Mouse (Mus musculus) heart, adult 2 months (tissue): ENCODE measurements around the gene Slc17a2. TPM values are rescaled to one million over a fixed set of nuclear protein-coding genes. Genes with fewer than 3 reads are reported as not detected.

Source experiments
- DNase-seq, 2 experiments: peaks; one replicate each; pipeline ENCODE4 v3.0.0; 2021
- H3K27ac ChIP-seq: fragments of 200-600 bp; 2 replicates; pipeline ENCODE4 v1.8.1; 2022
- H3K27me3 ChIP-seq: fragments of 200-500 bp; 2 replicates; pipeline ENCODE4 v1.6.1; 2012; ENCODE audit warnings: mild to moderate bottlenecking, low read length, inconsistent platforms, mixed read lengths; ENCODE audit not compliant: control insufficient read depth, insufficient read depth
- H3K36me3 ChIP-seq: fragments of 200-500 bp; 2 replicates; pipeline ENCODE4 v1.6.1; 2012; ENCODE audit warnings: low read length, inconsistent platforms; ENCODE audit not compliant: control insufficient read depth, insufficient read depth
- H3K4me1 ChIP-seq: fragments of 200-500 bp; 2 replicates; pipeline ENCODE4 v1.6.1; 2011; ENCODE audit warnings: low read length; ENCODE audit not compliant: control insufficient read depth, insufficient read depth
- H3K4me3 ChIP-seq: fragments of 200-600 bp; 2 replicates; pipeline ENCODE4 v1.8.1; 2022
- H3K79me2 ChIP-seq: fragments of 200-500 bp; replicated peaks from 2 replicates; pipeline ENCODE4 v1.6.1; 2012; ENCODE audit warnings: mild to moderate bottlenecking, inconsistent platforms, low read length, moderate library complexity, mixed read lengths; ENCODE audit not compliant: control insufficient read depth, insufficient read depth
- H3K9ac ChIP-seq: fragments of 200-500 bp; 2 replicates; pipeline ENCODE4 v1.6.1; 2012; ENCODE audit warnings: low read depth, mild to moderate bottlenecking, control low read depth, inconsistent platforms, low read length, mixed read lengths
- CTCF ChIP-seq: fragments of 200-600 bp; IDR thresholded peaks from 2 replicates; pipeline ENCODE4 v1.8.1; 2022; ENCODE audit warnings: antibody characterized with exemption, mild to moderate bottlenecking, moderate library complexity
- EP300 ChIP-seq: fragments of 200-500 bp; IDR thresholded peaks from 2 replicates; pipeline ENCODE4 v1.6.1; 2011; ENCODE audit warnings: low read depth, low read length, control low read depth; ENCODE audit not compliant: insufficient read depth
- POLR2A ChIP-seq: fragments of 200-500 bp; IDR thresholded peaks from 2 replicates; pipeline ENCODE4 v1.6.1; 2011; ENCODE audit warnings: mild to moderate bottlenecking, low read depth, low read length, control low read depth; ENCODE audit not compliant: insufficient read depth
- WGBS: fragments of 180-500 bp; shearing (Covaris S2); methylation state at CpG from one replicate; pipeline ENCODE4 v1.1.7; 2018; 5-methylcytosine and 5-hydroxymethylcytosine counted together
- intact Hi-C: fragments of 180-260 bp; cut with DNase I; formaldehyde crosslinking; loops from one replicate; pipeline ENCODE4 v1.15.1; 2025
- polyA plus RNA-seq: library from polyadenylated mRNA; depleted of rRNA; stranded (reverse); fragments of >200 nt; gene quantifications from 2 replicates; pipeline ENCODE4 v1.2.3, GENCODE M21; 2012
- total RNA-seq, 2 experiments: library from RNA; stranded (reverse); gene quantifications; 2 replicates each; pipeline ENCODE4 v1.2.3; 2021

The Slc17a2 gene
- total and polyA plus RNA-seq, 3 experiments: 0.06 TPM; not detected in 2

GRCm38 (mm10) chr13:23836630-23837029 is 29.8 kb downstream of the Slc17a2 start:
- WGBS: 81% methylated on average over 5 of the region's 5 CpGs
- H3K4me1 ChIP-seq: no peaks in the 10 kb centered on the region
- H3K36me3 ChIP-seq: no peaks in the 10 kb centered on the region
- no peaks in the 10 kb centered on the region for H3K79me2 ChIP-seq
- no peaks in the 10 kb centered on the region for H3K27me3 ChIP-seq
- H3K27ac ChIP-seq: no peak overlapping the region
- no peak overlapping the region for H3K9ac ChIP-seq
- intact Hi-C loops: no loop called here
- H3K4me3 ChIP-seq: no peak overlapping the region
- TF ChIP-seq CTCF: no peak
- no peak for TF ChIP-seq EP300
- no peak for TF ChIP-seq POLR2A
- DNase-seq: no peak

DNA sequence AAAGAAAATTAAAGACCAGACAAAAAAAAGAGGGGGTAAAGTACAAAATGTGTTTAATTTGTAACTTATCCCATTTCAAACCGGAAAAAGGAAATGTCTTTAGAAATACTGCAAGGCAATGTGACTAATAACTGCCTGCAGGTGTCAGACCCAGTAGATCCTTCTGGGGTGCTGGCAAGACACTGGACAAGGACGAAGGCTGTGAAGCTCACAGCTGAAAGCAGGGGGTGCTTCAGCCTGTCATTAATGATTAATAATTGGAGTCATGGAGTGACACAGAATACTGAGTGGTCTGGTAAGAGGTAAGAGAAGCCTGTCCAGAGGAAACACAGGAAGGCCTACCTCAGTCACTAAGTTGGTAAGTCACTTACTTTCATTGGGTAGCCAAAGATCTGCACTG is 32.5 kb downstream of the Slc17a2 start, which contains the start of gene Slc17a3:
TSS of gene Slc17a3 (plus strand) at position 127 of the 400 bp plus-strand sequence.
- TF ChIP-seq EP300: no peak
- no peak for TF ChIP-seq CTCF
- no peak for TF ChIP-seq POLR2A
- no peak within 1 kb of the TSS for H3K4me3 ChIP-seq
- H3K36me3 ChIP-seq: no peaks in the 10 kb centered on the region
- intact Hi-C loops: no loop called here
- WGBS: 79% methylated on average over 2 of the region's 2 CpGs
- no peaks in the 10 kb centered on the region for H3K27me3 ChIP-seq
- DNase-seq: no peak
- H3K79me2 ChIP-seq: no peaks in the 10 kb centered on the region
- H3K27ac ChIP-seq: no peak within 1 kb of the TSS
- H3K9ac ChIP-seq: no peak within 1 kb of the TSS
- no peaks in the 10 kb centered on the region for H3K4me1 ChIP-seq

DNA sequence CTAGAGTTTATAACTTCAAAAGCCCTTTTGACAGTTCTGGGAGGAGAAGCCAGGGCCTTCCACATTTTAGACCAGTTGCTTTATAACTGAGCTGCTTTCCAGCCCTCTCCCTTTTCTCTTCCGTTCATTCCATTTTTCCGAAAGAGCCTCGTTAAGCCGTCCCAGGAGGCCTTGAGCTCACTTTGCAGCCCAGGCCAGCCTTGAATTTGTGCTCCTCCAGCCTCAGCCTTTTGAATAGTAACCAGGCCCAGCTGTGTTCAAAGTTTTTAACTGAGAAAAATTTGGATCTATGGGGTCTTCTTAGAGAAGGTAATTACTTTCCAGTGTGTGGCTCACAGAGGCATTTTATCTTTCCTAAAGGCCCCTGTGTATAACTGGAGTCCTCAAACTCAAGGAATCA is 39.1 kb downstream of the Slc17a2 start:
- H3K4me3 ChIP-seq: no peak overlapping the region
- no peaks in the 10 kb centered on the region for H3K27me3 ChIP-seq
- H3K27ac ChIP-seq: no peak overlapping the region
- H3K36me3 ChIP-seq: no peaks in the 10 kb centered on the region
- no peaks in the 10 kb centered on the region for H3K79me2 ChIP-seq
- WGBS: 77% methylated on average over 4 of the region's 4 CpGs
- DNase-seq: no peak
- TF ChIP-seq EP300: no peak
- no peak for TF ChIP-seq POLR2A
- TF ChIP-seq CTCF: no peak
- H3K4me1 ChIP-seq: no peaks in the 10 kb centered on the region
- intact Hi-C loops: no loop called here
- H3K9ac ChIP-seq: no peak overlapping the region

DNA sequence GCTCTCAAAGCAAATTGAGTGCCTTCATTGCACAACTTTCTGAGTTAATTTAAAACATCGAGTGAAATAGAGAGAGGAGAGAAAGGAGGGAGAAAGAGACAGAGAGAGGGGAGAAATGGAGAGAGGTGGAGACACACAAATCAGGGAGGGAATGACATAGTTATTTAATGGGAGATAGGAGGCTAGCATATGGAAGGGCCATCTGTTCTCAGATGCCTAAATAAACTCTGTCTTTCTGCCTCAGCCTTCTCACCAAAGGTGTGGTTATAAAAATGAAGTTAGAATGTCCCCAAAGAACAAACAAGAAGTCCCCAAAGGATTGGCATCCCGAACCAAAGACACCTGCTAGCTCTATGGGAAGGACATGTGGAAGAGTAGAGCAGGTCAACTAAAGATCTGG is 42.5 kb downstream of the Slc17a2 start:
- DNase-seq: no peak
- WGBS: 71% methylated on average over 2 of the region's 2 CpGs
- no peaks in the 10 kb centered on the region for H3K4me1 ChIP-seq
- no peaks in the 10 kb centered on the region for H3K36me3 ChIP-seq
- TF ChIP-seq EP300 (no peak), POLR2A (no peak), CTCF (no peak)
- H3K27me3 ChIP-seq: no peaks in the 10 kb centered on the region
- intact Hi-C loops: no loop called here
- no peaks in the 10 kb centered on the region for H3K79me2 ChIP-seq
- H3K4me3 ChIP-seq: no peak overlapping the region
- H3K27ac ChIP-seq: no peak overlapping the region
- no peak overlapping the region for H3K9ac ChIP-seq

DNA sequence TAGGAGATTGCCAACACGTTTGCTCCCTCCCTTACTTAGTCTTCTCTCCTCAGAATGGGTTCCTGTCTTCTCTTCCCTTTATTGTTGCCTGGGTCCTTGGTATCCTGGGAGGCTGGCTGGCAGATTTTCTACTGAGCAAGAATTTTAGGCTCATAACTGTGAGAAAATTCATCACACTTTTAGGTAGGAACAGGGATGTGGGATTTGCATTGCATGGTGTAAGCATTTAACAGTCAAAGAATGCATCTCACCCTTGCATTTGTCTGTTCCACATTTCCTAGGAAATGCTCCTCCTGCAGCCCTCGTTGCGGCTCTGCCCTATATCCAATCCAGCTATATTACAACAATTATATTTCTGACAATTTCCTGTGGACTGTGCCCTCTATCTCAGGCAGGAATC is 49.6 kb downstream of the Slc17a2 start:
- no peaks in the 10 kb centered on the region for H3K36me3 ChIP-seq

GRCm38 (mm10) chr13:23861815-23862214 is 55.0 kb downstream of the Slc17a2 start:
- Histone ChIP-seq H3K4me3 (no peak overlapping the region), H3K27me3 (no peaks in the 10 kb centered on the region), H3K9ac (no peak overlapping the region), H3K79me2 (no peaks in the 10 kb centered on the region), H3K36me3 (no peaks in the 10 kb centered on the region), H3K27ac (no peak overlapping the region), H3K4me1 (peaks cover 1% of the 10 kb centered on the region; the same call in 1 of the 2 replicates)
- intact Hi-C loops: no loop called here
- TF ChIP-seq POLR2A (no peak), CTCF (no peak), EP300 (no peak)
- no peak for DNase-seq

More for the DNA sequence above, 49.6 kb downstream of the Slc17a2 start:
- Histone ChIP-seq H3K9ac (no peak overlapping the region), H3K27ac (no peak overlapping the region), H3K79me2 (no peaks in the 10 kb centered on the region), H3K27me3 (no peaks in the 10 kb centered on the region), H3K4me1 (no peaks in the 10 kb centered on the region), H3K4me3 (no peak overlapping the region)
- WGBS: 46% methylated on average over 3 of the region's 3 CpGs
- intact Hi-C loops: no loop called here
- DNase-seq: no peak
- TF ChIP-seq POLR2A (no peak), EP300 (no peak), CTCF (no peak)
